Mouse (Mus musculus) Patski (cell line): ENCODE measurements around the gene Ntrk3. TPM values are rescaled to one million over a fixed set of nuclear protein-coding genes. Genes with fewer than 3 reads are reported as not detected.

Experiments used
- ATAC-seq: fragments of 100-300 bp; one replicate; pipeline ENCODE4 v1.8.0; 2021
- CTCF ChIA-PET: fragments of 350-600 bp; sonication (Branson Sonifier 250); formaldehyde crosslinking; loops from one replicate; lab custom pipeline; 2022; ENCODE audit warnings: inconsistent platforms; lab: Charles Lee
- POLR2A ChIA-PET: fragments of 350-600 bp; sonication (Branson Sonifier 250); formaldehyde crosslinking; loops from one replicate; lab custom pipeline; 2022; ENCODE audit warnings: antibody characterized with exemption, inconsistent platforms; lab: Charles Lee
- DNase-seq: peaks from one replicate; pipeline ENCODE4 v3.0.0-alpha.2; 2011; ENCODE audit warnings: low read depth, low spot score
- H3K27me3 ChIP-seq: fragments of 371-371 bp; one replicate; pipeline ENCODE4 v1.5.1; 2021
- CTCF ChIP-seq: fragments of 100-300 bp; IDR thresholded peaks from one replicate; pipeline ENCODE4 v1.5.1; 2021
- in situ Hi-C: fragments of 300-500 bp; cut with MboI; formaldehyde crosslinking; loops from 3 replicates; pipeline ENCODE4 v1.11.1; 2018; ENCODE audit warnings: low pct_unique_long_range_greater_than_20kb, mixed read lengths
- polyA plus RNA-seq: library from polyadenylated mRNA; unstranded; gene quantifications from one replicate; pipeline ENCODE4 v1.2.3, GENCODE M21; 2021

Gene Ntrk3
- polyA plus RNA-seq, 1 experiment from 2014 or later = 13.7 TPM

DNA sequence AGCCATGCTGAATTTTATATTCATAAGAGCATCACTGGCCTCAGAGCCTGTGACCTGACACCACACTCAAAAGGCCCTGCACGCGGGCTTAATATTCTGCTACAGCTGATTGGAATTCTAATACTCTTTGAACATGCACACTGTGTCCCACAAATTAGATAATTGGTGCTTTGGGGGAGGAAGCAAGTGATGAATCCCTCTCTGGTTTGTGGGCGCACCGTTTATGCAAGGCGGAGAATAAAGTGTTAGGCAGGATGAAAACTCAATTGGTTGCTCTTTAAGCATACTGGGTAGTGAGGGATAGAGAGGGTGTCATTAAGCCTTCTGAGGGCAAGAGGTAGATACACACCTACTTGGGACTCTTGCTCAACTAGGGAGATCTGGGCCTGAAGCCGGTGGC lies 297.3 kb downstream of the Ntrk3 start:
- POLR2A ChIA-PET = no interaction called here
- ATAC-seq = no peak
- TF ChIP-seq CTCF = no peak
- CTCF ChIA-PET = interaction anchor here (1.5 kb wide), 1 partner anchor 15 kb away, joined by 3 read pairs; no protein-coding TSS in a partner anchor
- DNase-seq = no peak
- in situ Hi-C loops = no loop called here
- H3K27me3 ChIP-seq = no peaks in the 10 kb centered on the region

DNA sequence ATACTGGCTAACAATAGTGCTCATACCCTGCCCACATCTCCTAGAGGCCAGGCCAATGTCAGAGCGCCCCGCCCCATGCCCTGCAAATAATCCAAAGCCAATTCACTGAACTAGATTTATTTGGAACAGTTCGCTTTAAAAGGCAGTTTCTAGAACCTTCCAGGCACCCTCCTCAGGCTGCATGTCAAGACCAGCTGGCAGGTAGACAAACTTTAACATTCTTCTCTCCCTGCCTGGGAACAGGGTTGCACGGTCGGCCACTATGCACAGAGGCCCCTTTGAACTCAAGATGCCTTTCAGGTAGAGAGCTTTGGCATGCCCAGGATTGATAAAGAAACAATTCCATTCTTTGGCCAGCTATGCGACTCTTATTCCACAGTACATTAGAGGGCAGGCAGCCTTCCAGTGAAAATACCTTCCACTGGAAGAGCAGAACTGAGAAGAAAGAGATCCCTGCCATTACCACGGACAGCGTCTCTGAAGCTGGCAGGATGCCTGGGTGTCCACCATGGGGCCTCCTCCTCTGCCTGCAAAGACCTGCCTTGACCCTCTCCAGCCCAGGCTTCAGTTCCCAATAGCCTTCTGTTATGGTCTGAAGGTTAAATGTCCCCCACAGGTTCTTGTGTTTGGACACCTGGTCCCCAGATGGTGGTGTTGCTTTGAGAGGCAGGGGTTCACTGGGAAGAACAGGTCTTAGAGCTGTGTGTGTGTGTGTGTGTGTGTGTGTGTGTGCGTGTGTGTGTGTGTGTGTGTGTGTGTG lies 298.3 kb downstream of the Ntrk3 start:
- H3K27me3 ChIP-seq = no peaks in the 10 kb centered on the region
- ATAC-seq = no peak
- no peak for DNase-seq
- no peak for TF ChIP-seq CTCF
- ChIA-PET POLR2A (no interaction called here), CTCF (interaction anchor here (1.5 kb wide), 1 partner anchor 14 kb away, joined by 3 read pairs; no protein-coding TSS in a partner anchor)
- in situ Hi-C loops = no loop called here

DNA sequence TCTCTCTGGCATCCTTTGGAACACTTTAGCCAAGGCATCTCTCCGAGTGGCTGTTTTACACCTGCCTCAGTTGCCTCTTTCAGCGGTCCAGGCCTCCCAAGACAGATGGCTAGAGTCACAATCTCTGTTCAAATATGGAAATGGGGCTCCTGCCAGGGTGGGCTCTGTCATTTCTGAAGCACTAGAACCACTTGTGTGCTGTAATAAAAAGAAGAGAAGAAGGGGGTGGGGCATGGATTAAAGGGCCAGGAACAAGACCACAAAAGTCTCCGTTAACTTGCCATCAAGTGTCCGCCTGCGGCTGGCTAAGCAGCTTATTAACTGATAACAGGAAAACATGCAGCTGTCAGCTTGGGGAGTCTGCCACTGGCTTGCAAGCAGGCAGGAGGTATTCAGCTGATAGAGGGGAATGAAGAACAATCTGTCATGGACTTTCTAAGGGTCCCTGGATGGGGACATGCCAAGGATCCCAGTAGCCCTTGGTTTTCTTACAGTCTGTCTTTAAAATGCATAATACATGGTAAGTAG lies 304.1 kb downstream of the Ntrk3 start:
- TF ChIP-seq CTCF = no peak
- POLR2A ChIA-PET = no interaction called here
- in situ Hi-C loops = no loop called here
- CTCF ChIA-PET = no interaction called here
- ATAC-seq = no peak
- DNase-seq = no peak
- H3K27me3 ChIP-seq = no peaks in the 10 kb centered on the region

DNA sequence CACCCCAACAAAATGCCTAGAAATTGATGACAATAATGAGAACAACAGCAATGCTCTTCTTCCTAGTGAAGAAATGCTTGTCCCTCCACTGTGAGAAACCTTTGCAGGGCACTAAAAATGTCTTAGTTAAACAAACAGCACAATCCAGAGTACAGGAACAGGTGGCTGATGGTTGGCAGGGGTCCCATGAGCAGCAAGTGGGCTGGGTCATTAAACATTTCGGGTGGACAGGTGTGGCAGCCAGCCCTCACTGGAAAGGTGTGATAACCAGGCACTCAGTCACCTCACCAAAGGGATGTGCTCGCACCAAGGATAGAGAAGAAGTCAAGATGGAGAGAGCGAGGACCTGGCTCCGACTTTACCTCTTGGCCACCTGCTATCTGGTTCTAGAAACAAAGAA lies 306.2 kb downstream of the Ntrk3 start:
- no peak for DNase-seq
- ChIA-PET POLR2A (no interaction called here), CTCF (no interaction called here)
- ATAC-seq = no peak
- no peak for TF ChIP-seq CTCF
- in situ Hi-C loops = no loop called here
- H3K27me3 ChIP-seq = no peaks in the 10 kb centered on the region

DNA sequence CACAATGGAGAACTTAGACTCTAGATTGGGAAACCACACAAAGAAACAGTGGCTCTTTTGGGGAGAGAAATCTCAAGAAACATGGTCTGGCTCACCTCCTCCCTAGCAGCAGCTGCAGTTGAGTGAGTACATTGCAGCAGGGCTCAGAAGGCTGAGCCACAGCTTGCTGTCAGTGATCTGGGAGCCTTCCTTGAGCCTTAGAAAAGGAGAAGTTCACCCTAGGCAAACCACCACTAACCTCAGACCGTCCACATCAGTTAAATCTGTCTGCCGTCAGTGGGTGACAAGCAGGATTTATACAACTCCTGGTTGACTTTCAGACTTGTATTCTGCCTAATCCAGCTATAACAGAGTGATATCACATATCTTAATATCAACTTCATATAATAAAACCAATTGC lies 325.6 kb downstream of the Ntrk3 start:
- DNase-seq (no peak), ATAC-seq (no peak)
- ChIA-PET CTCF (no interaction called here), POLR2A (no interaction called here)
- in situ Hi-C loops = no loop called here
- no peak for TF ChIP-seq CTCF
- peaks cover 3% of the 10 kb centered on the region for H3K27me3 ChIP-seq

DNA sequence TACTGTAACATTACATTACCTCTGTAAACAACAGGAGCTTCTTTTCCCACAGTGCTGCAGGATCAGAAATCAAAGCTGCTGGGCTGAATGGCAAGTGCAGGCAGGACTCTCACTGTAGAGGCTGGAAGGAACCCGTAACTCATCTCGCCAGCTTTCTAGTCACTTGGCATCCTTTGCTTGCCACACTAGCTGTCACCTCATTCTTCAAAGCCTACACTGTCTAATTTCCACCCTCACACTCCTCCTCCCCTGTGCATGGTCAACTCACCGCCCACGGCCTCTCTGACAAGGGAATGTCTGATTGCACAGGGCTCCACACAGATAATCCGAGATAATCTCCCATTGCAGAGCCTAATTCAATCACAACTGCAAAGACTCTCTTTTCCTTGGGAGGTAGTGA lies 327.8 kb downstream of the Ntrk3 start:
- peaks cover 3% of the 10 kb centered on the region for H3K27me3 ChIP-seq
- DNase-seq = no peak
- no peak for ATAC-seq
- POLR2A ChIA-PET = no interaction called here
- in situ Hi-C loops = no loop called here
- CTCF ChIA-PET = no interaction called here
- TF ChIP-seq CTCF = no peak

DNA sequence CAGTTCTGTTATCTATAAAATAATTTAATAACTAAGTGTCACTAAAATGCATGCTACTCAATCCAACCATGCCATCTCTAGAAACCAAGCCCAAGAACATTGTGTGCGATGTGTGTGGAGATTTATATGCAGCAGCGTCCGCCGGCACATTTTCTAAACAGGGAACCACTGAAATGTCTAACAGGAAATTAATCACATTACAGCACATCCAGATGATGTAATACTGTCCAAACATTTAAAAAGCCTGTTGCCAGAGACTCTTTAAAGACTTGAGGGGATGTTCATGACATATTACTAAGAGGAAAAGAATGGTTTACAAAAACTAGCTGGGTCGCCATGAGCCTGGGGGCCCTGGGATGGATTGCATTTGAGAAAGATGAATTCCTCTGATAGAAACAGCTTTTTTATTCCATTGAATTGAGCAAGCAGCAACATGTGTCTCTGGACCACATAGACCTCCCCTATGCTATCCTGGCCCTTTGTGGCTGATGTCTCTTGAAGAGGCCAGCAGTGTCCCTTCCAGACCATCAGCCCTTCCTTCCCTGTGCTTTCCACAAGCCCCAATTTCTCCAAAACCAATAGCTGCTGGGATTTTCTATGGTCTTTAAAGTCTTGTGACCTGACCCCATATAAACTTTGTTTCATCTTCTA lies 331.0 kb downstream of the Ntrk3 start:
- CTCF ChIA-PET = no interaction called here
- peaks cover under 1% of the 10 kb centered on the region for H3K27me3 ChIP-seq
- in situ Hi-C loops = no loop called here
- ATAC-seq (no peak), DNase-seq (no peak)
- TF ChIP-seq CTCF = no peak
- POLR2A ChIA-PET = no interaction called here

DNA sequence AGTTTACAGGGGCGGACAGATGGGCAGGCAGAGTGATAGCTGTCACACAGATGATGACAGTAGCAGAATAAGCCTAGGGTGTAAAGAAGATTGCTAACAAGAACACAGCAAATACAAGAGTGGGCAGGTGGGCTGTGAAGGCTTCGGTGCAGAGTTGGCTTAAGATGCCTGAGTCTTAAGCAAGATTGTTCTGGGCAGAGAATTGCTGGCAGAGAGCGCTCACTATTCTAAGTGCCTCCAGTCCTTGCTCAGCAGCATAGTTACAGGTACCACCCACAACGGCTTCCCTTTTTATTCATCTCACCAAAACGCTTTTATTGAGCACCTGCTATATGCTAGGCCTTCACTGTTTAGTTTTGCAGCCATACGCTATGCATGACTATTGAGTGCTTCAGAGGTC lies 333.3 kb downstream of the Ntrk3 start:
- no peak for ATAC-seq
- in situ Hi-C loops = no loop called here
- DNase-seq = no peak
- ChIA-PET POLR2A (no interaction called here), CTCF (interaction anchor here (1.0 kb wide), 1 partner anchor 10 kb away, joined by 3 read pairs; no protein-coding TSS in a partner anchor)
- TF ChIP-seq CTCF = no peak
- H3K27me3 ChIP-seq = peaks cover 3% of the 10 kb centered on the region

DNA sequence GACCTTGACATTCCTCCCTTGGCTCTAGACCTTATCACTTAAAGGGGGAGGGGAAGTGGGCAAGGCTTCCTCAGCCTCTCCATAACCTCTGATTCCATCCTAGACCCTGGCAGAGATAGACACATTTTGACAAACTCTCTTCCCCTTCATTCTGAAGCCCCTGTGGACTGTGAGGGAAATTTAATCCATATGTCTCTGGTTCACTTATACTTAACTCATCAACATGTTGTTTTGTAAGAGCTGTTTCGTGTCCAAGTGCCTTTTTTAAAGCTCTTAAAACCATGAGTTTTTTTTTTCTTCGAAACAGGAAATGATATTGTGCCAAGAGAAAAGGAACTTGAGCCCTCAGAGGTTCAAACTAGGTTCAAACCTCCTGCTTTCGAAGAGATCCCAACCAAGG lies 335.3 kb downstream of the Ntrk3 start:
- POLR2A ChIA-PET = no interaction called here
- TF ChIP-seq CTCF = no peak
- ATAC-seq (no peak), DNase-seq (no peak)
- in situ Hi-C loops = no loop called here
- H3K27me3 ChIP-seq = peaks cover 3% of the 10 kb centered on the region
- CTCF ChIA-PET = interaction anchor here (0.6 to 1.3 kb wide), 2 partner anchors 24 to 42 kb away, joined by 3 read pairs; no protein-coding TSS in a partner anchor

DNA sequence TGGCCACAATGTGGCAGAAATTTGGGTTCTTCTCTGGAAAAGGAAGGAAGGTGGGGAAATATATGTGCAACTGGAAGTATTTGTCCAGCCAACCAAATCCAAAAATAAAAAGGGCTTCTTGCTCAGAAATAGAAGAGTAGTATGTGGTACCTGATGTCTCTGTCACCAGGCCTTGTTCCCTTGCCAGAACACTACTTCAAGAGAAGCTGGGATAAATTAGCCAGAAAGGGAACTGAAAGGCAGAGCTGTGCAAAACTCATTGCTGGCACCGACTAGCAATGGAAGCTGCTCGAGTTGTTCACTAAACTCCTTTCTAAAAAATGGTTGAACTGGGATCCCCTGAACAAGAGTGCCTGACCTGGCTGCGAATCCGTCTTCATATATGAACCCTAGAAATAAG lies 337.6 kb downstream of the Ntrk3 start:
- CTCF ChIA-PET = no interaction called here
- peaks cover 3% of the 10 kb centered on the region for H3K27me3 ChIP-seq
- in situ Hi-C loops = no loop called here
- TF ChIP-seq CTCF = no peak
- ATAC-seq (no peak), DNase-seq (no peak)
- POLR2A ChIA-PET = interaction anchor here (1.0 kb wide), 1 partner anchor 23 kb away, joined by 4 read pairs; no protein-coding TSS in a partner anchor

DNA sequence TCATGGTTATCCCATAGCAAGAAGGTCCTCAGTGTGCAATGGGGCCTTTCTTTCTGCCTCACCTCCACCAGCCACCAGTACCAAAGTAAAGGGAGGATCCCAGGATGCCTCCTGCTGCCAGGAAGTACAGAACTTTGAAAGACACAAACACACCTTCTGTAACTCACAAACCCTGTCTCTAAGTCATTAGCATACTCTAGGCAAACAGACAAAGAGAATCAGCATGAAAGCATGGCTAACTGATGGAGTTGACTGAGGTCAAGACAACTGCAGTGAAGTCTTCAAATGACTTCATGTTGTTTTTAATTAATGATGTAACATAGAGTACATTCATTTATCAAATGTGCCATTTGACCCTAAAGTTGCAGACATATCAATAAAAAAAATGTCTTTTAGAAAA lies 339.4 kb downstream of the Ntrk3 start:
- POLR2A ChIA-PET = no interaction called here

More for the DNA sequence above, 339.4 kb downstream of the Ntrk3 start:
- ATAC-seq = no peak
- DNase-seq = no peak
- H3K27me3 ChIP-seq = peaks cover 3% of the 10 kb centered on the region
- in situ Hi-C loops = no loop called here
- no peak for TF ChIP-seq CTCF
- CTCF ChIA-PET = no interaction called here
